18 mouse cellular contexts compared by ENCODE assay signal in the genomic region with DNA sequence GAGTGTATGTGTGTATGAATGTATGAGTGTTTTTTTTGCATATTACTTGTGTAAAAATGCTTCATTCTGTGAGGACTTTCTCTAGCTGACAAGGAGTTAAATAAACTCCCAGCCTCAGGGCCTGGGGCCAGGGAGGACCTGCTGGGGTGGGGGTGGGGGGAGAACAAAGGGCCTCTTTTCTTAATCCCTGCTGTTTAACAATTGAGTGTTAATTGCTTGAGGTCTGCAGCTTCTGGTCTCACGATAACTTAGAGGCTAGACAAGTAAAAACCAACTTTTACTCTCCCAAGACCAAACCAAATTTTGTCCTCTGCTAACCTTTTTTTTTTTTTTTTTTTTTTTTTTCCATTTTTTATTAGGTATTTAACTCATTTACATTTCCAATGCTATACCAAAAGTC. TPM values are rescaled to one million over a fixed set of nuclear protein-coding genes. Genes with fewer than 3 reads are reported as not detected.
DNase-seq lines count a peak whose midpoint lies in the region; ATAC-seq and TF ChIP-seq lines count a peak whose summit lies in the region.
"Had no signal": no experiment of that assay in that cellular context is flagged by ENCODE, and none has a peak within 500 bp of the region (broad histone marks: within the 10 kb centered on the region; RNA-seq: fewer than 3 reads in every experiment).

No protein-coding gene starts in this region.

- TF ChIP-seq CTCF in stomach, postnatal 0 days (IDR thresholded peaks at IDR 0.05; ENCODE audit: low read depth): no peak

- H3K27ac ChIP-seq in midbrain, embryonic 12.5 days (replicated peaks): peak overlapping the region; percentile 35; the same call in 1 of the 2 replicates
- no peak overlapping the region for H3K27ac ChIP-seq in midbrain, embryonic 16.5 days (ENCODE audit: low read length)
- 0 out of 2 replicates have a peak overlapping the region, but pooled peaks have one; percentile 9 for H3K27ac ChIP-seq in hindbrain, embryonic 14.5 days
- no peak overlapping the region for H3K27ac ChIP-seq in stomach, postnatal 0 days (replicated peaks)
- H3K27ac ChIP-seq: kidney, embryonic 15.5 days; neural tube, embryonic 12.5 days had no signal

- H3K9ac ChIP-seq in midbrain, embryonic 12.5 days (replicated peaks): no peak overlapping the region
- no peak overlapping the region for H3K9ac ChIP-seq in midbrain, embryonic 16.5 days (ENCODE audit: low read depth, low read length)
- no peak overlapping the region for H3K9ac ChIP-seq in hindbrain, embryonic 14.5 days
- no peak overlapping the region for H3K9ac ChIP-seq in stomach, postnatal 0 days (ENCODE audit: low read length)
- H3K9ac ChIP-seq: kidney, embryonic 15.5 days; neural tube, embryonic 12.5 days had no signal

- peak; percentile 45 for DNase-seq in embryo, embryonic 9.5 days (ENCODE audit: extremely low spot score)
- no peak for DNase-seq in hindbrain, embryonic 14.5 days (ENCODE audit: low spot score)
- DNase-seq in stomach, postnatal 0 days (ENCODE audit: low spot score): no peak
- DNase-seq in left cerebral cortex, adult 11 months (ENCODE audit: low spot score): no peak
- DNase-seq in gastrocnemius, postnatal 25 days: no peak
- DNase-seq in right cerebral cortex, postnatal 14 days: no peak
- DNase-seq: adrenal gland, postnatal 14 days; gastrocnemius, postnatal 10 days; layer of hippocampus, adult 9-11 months; lung, adult 2 months had no signal

- H3K9me3 ChIP-seq in midbrain, embryonic 12.5 days: no peaks in the 10 kb centered on the region
- H3K9me3 ChIP-seq in midbrain, embryonic 16.5 days (replicated peaks; ENCODE audit: control insufficient read depth, low read length, poor library complexity, severe bottlenecking): no peaks in the 10 kb centered on the region
- H3K9me3 ChIP-seq in hindbrain, embryonic 14.5 days (ENCODE audit: control insufficient read depth, low read length): no peaks in the 10 kb centered on the region
- H3K9me3 ChIP-seq in stomach, postnatal 0 days (ENCODE audit: control insufficient read depth, low read length): no peaks in the 10 kb centered on the region
- H3K9me3 ChIP-seq: kidney, embryonic 15.5 days; megakaryocyte, embryonic 14.5 days; neural tube, embryonic 12.5 days had no signal

- H3K4me3 ChIP-seq in midbrain, embryonic 12.5 days: no peak overlapping the region
- no peak overlapping the region for H3K4me3 ChIP-seq in midbrain, embryonic 16.5 days (ENCODE audit: low read depth, low read length)
- H3K4me3 ChIP-seq in hindbrain, embryonic 14.5 days (replicated peaks; ENCODE audit: low read length): no peak overlapping the region
- no peak overlapping the region for H3K4me3 ChIP-seq in stomach, postnatal 0 days (ENCODE audit: low read depth, low read length)
- H3K4me3 ChIP-seq: kidney, embryonic 15.5 days; megakaryocyte, embryonic 14.5 days; neural tube, embryonic 12.5 days had no signal

- no peaks in the 10 kb centered on the region for H3K36me3 ChIP-seq in midbrain, embryonic 12.5 days
- no peaks in the 10 kb centered on the region for H3K36me3 ChIP-seq in midbrain, embryonic 16.5 days (ENCODE audit: control insufficient read depth, insufficient read depth, low read length)
- no peaks in the 10 kb centered on the region for H3K36me3 ChIP-seq in hindbrain, embryonic 14.5 days (replicated peaks; ENCODE audit: control insufficient read depth, insufficient read depth)
- no peaks in the 10 kb centered on the region for H3K36me3 ChIP-seq in stomach, postnatal 0 days (ENCODE audit: control insufficient read depth, insufficient read depth, low read length)
- H3K36me3 ChIP-seq: kidney, embryonic 15.5 days; neural tube, embryonic 12.5 days had no signal

- H3K27me3 ChIP-seq in midbrain, embryonic 12.5 days: no peaks in the 10 kb centered on the region
- no peaks in the 10 kb centered on the region for H3K27me3 ChIP-seq in midbrain, embryonic 16.5 days (ENCODE audit: control insufficient read depth, insufficient read depth, low read depth, low read length)
- H3K27me3 ChIP-seq in hindbrain, embryonic 14.5 days (ENCODE audit: control insufficient read depth, insufficient read depth, low read length): no peaks in the 10 kb centered on the region
- no peaks in the 10 kb centered on the region for H3K27me3 ChIP-seq in stomach, postnatal 0 days (ENCODE audit: control insufficient read depth, insufficient read depth, low read length)
- H3K27me3 ChIP-seq: kidney, embryonic 15.5 days; neural tube, embryonic 12.5 days had no signal

- peaks cover 9% of the 10 kb centered on the region; the same call in 1 of the 2 replicates for H3K4me1 ChIP-seq in midbrain, embryonic 12.5 days
- H3K4me1 ChIP-seq in midbrain, embryonic 16.5 days (ENCODE audit: control insufficient read depth, insufficient read depth, low read length): no peaks in the 10 kb centered on the region
- no peaks in the 10 kb centered on the region for H3K4me1 ChIP-seq in hindbrain, embryonic 14.5 days (replicated peaks; ENCODE audit: control insufficient read depth, insufficient read depth, low read length)
- H3K4me1 ChIP-seq in stomach, postnatal 0 days (replicated peaks; ENCODE audit: control insufficient read depth, insufficient read depth): no peaks in the 10 kb centered on the region
- H3K4me1 ChIP-seq: kidney, embryonic 15.5 days; megakaryocyte, embryonic 14.5 days; neural tube, embryonic 12.5 days had no signal

- WGBS in midbrain, embryonic 12.5 days: 0% methylated on average over 1 of the region's 1 CpGs
- 0% methylated on average over 1 of the region's 1 CpGs for WGBS in midbrain, embryonic 16.5 days
- 5% methylated on average over 1 of the region's 1 CpGs for WGBS in hindbrain, embryonic 14.5 days
- 0% methylated on average over 1 of the region's 1 CpGs for WGBS in stomach, postnatal 0 days

- no peak for TF ChIP-seq EP300 in stomach, postnatal 0 days (optimal IDR thresholded peaks at IDR 0.05)

- H3K4me2 ChIP-seq in midbrain, embryonic 12.5 days (replicated peaks): no peak overlapping the region
- H3K4me2 ChIP-seq in midbrain, embryonic 16.5 days (ENCODE audit: low read length): no peak overlapping the region
- H3K4me2 ChIP-seq in hindbrain, embryonic 14.5 days (replicated peaks): no peak overlapping the region
- no peak overlapping the region for H3K4me2 ChIP-seq in stomach, postnatal 0 days (replicated peaks; ENCODE audit: low read depth)
- H3K4me2 ChIP-seq: kidney, embryonic 15.5 days; neural tube, embryonic 12.5 days had no signal

- ATAC-seq in midbrain, embryonic 12.5 days (ENCODE audit: low FRiP score, low read depth): no peak
- ATAC-seq in midbrain, embryonic 16.5 days: no peak
- no peak for ATAC-seq in hindbrain, embryonic 14.5 days (ENCODE audit: low FRiP score)
- no peak for ATAC-seq in stomach, postnatal 0 days (ENCODE audit: low FRiP score, low TSS enrichment)
- ATAC-seq: inflammation-experienced regulatory T-cells, adult 6 months had no signal

RNA-seq across cellular contexts. Expression of a gene that starts 12.5 kb away (rescaled TPM):
- polyA plus RNA-seq in midbrain, embryonic 12.5 days (2016; fragmentation: Nextera tagmentation; extraction: Ambion mirVana): not detected in 2 replicates
- polyA plus RNA-seq in midbrain, embryonic 16.5 days (2015; fragmentation: Nextera tagmentation; extraction: Ambion mirVana): not detected in 2 replicates
- polyA plus RNA-seq in hindbrain, embryonic 14.5 days (2014; fragmentation: Nextera tagmentation; extraction: Ambion mirVana): not detected in 2 replicates
- polyA plus RNA-seq in stomach, postnatal 0 days (2015; fragmentation: Nextera tagmentation; extraction: Ambion mirVana): 0.23 TPM in 1 of 2 replicates, not detected in the other
- total RNA-seq in gastrocnemius, postnatal 25 days (2021): not detected
- polyA plus RNA-seq: C2C12; heart, embryonic 14.5 days; inflammation-experienced regulatory T-cells, adult 6 months; kidney, embryonic 15.5 days; lung, adult 2 months; neural tube, embryonic 12.5 days had no signal

RNA-seq across cellular contexts. Expression of a gene that starts 18.8 kb away (rescaled TPM):
- not detected in 2 replicates for polyA plus RNA-seq in midbrain, embryonic 12.5 days (2016; fragmentation: Nextera tagmentation; extraction: Ambion mirVana)
- 0.29 TPM in 1 of 2 replicates, not detected in the other for polyA plus RNA-seq in midbrain, embryonic 16.5 days (2015; fragmentation: Nextera tagmentation; extraction: Ambion mirVana)
- polyA plus RNA-seq in hindbrain, embryonic 14.5 days (2014; fragmentation: Nextera tagmentation; extraction: Ambion mirVana): 0.60 TPM in 1 of 2 replicates, not detected in the other
- 15.4 and 17.5 TPM in 2 replicates for polyA plus RNA-seq in stomach, postnatal 0 days (2015; fragmentation: Nextera tagmentation; extraction: Ambion mirVana)
- total RNA-seq in gastrocnemius, postnatal 25 days (2021): 1 to 10 TPM; 2.7 to 4.1 TPM
- polyA plus RNA-seq: inflammation-experienced regulatory T-cells, adult 6 months; neural tube, embryonic 12.5 days had no signal

RNA-seq across cellular contexts. Expression of a gene that starts 54.5 kb away (rescaled TPM):
- polyA plus RNA-seq in midbrain, embryonic 12.5 days (2016; fragmentation: Nextera tagmentation; extraction: Ambion mirVana): not detected in 2 replicates
- not detected in 2 replicates for polyA plus RNA-seq in midbrain, embryonic 16.5 days (2015; fragmentation: Nextera tagmentation; extraction: Ambion mirVana)
- not detected in 2 replicates for polyA plus RNA-seq in hindbrain, embryonic 14.5 days (2014; fragmentation: Nextera tagmentation; extraction: Ambion mirVana)
- 0.13 TPM in 1 of 2 replicates, not detected in the other for polyA plus RNA-seq in stomach, postnatal 0 days (2015; fragmentation: Nextera tagmentation; extraction: Ambion mirVana)
- total RNA-seq in gastrocnemius, postnatal 25 days (2021): not detected
- total RNA-seq: adrenal gland, postnatal 14 days; gastrocnemius, postnatal 10 days had no signal
- polyA plus RNA-seq: heart, embryonic 14.5 days; inflammation-experienced regulatory T-cells, adult 6 months; kidney, embryonic 15.5 days; lung, adult 2 months; neural tube, embryonic 12.5 days had no signal

Comparison
In these comparisons a context has a peak if more than half of its experiments do, and no peak if none do; other contexts are left out.
1. H3K27ac ChIP-seq: peak in midbrain, embryonic 12.5 days (single experiment) and hindbrain, embryonic 14.5 days (single experiment); none in midbrain, embryonic 16.5 days (single experiment) and stomach, postnatal 0 days (single experiment).
2. RNA of a gene that starts 18.8 kb away (polyA plus RNA-seq): 15.4 to 17.5 TPM in stomach, postnatal 0 days; 0.60 TPM in hindbrain, embryonic 14.5 days, 0.29 TPM in midbrain, embryonic 16.5 days and not detected in midbrain, embryonic 12.5 days; every median in the first group is over 10 times any median in the second.